Mouse (Mus musculus): ENCODE data around the gene Clip3.

GRCm38 (mm10) chr7:30324300-30324944, 32.9 kb downstream of the Clip3 start:
- TF ChIP-seq CTCF (IDR thresholded peaks at IDR 0.05; ENCODE audit: borderline replicate concordance, control insufficient read depth, extremely low read depth, insufficient read depth, low read length, poor library complexity): no peak
- no peak for TF ChIP-seq POLR2A (IDR thresholded peaks at IDR 0.05; ENCODE audit: control insufficient read depth, extremely low read depth, insufficient read depth, low read length, poor library complexity)
